Mouse (Mus musculus) spleen, postnatal 14 days (tissue): Measurements from ENCODE around the gene Krtap5-5.
"Not testable (repeated sequence)": the region's sequence is repeated elsewhere in the genome, so short reads cannot be mapped to it uniquely, and the experiment has no call there.

Experiments used
- DNase-seq, 2 experiments: peaks; one replicate each; pipeline ENCODE4 v3.0.0; 2021 to 2022; ENCODE audit warnings: low spot score in 2 of 2

Gene Krtap5-5

DNA sequence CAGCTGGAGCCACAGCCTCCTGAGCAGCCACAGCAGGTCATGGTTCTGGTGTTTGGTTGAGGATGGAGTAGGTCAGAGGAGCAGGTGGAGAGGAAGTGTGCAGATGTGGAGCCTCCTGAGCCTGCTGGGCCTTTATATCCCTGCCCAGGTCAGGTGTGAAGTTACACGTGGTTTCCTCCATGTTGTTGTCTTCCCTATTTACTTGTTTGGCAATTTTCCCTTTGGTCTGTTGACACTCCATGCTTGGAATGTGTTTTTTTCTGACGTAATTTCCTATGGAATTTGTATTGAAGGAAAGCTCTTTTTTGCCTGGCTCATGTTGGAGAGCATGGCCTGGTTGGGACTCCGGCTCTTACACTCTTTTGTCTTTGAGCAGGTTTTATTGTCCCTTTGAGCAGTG lies at the start of gene Krtap5-5:
Gene Krtap5-5, minus strand, starts transcription at position 101 of the 400 bp plus-strand sequence.
- DNase-seq, result not testable (repeated sequence)

DNA sequence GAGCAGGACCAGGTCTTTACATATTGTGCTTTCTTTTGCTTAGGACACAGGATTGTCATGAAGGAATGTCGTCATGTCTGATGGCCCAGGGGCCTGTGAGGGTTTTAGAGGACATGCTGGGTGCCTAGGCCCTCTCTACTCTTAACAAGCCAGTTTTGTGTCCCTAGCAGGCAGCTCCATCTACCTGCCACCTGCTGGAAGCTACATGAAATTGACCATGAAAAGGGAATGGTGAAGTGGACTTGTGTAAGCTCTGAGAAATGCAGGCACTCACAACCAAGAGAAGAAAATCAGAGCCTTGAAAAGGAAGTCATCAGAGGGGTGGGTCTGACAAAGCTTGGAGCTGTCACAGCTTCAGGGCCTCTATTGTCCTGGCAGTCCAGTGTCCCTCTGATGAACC lies 49.5 kb upstream of the Krtap5-5 start:
- not testable (repeated sequence) for DNase-seq

DNA sequence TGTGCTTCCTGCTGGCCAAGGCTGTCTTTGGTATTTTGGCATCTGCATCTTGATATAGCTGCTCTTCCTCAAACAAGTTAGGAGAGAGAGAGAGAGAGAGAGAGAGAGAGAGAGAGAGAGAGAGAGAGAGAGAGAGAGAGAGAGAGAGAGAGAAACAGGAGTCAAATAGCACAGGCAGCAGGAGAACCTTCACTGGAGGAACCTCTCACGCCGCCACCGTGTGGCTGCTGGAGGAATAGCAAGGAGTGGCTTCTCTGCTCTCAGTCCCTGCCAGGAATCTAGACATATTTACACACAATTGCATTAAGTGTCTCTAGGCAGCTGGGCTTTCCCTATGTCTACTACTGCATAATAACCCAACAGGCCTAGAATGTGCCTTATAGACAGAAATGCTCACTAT lies 48.4 kb upstream of the Krtap5-5 start:
- peak in 1 of 2 experiments; percentile 25 for DNase-seq

DNA sequence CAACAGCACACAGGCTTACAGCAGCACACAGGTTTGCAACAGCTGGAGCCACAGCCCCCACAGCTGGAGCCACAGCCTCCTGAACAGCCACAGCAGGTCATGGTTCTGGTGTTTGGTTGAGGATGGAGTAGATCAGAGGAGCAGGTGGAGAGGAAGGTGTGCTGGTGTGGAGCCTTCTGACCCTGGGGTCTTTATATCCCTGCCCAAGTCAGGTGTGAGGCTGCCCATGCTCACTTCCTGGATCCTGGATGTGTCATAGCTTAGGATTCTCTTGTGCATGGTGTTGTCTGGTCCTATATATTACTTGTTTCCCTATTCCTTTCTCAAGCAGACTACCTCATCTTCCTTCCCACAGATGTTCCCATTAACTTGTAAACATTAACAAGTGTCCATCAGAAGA lies 44.5 kb upstream of the Krtap5-5 start, which contains the start of gene Gm4559:
Gene Gm4559, minus strand, starts transcription at position 101 of the 400 bp plus-strand sequence.
- not testable (repeated sequence) for DNase-seq

DNA sequence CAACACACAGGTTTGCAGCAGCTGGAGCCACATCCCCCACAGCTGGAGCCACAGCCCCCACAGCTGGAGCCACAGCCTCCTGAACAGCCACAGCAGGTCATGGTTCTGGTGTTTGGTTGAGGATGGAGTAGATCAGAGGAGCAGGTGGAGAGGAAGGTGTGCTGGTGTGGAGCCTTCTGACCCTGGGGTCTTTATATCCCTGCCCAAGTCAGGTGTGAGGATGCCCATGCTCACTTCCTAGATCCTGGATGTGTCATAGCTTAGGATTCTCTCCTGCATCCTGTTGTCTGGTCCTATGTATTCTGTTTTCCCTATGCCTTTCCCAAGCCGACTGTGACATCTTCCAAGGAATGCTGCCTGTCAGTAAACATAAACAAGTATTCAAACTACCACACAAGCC lies 28.5 kb upstream of the Krtap5-5 start, which contains the start of gene Gm2431:
Gene Gm2431, minus strand, starts transcription at position 101 of the 400 bp plus-strand sequence.
- DNase-seq, result not testable (repeated sequence)

DNA sequence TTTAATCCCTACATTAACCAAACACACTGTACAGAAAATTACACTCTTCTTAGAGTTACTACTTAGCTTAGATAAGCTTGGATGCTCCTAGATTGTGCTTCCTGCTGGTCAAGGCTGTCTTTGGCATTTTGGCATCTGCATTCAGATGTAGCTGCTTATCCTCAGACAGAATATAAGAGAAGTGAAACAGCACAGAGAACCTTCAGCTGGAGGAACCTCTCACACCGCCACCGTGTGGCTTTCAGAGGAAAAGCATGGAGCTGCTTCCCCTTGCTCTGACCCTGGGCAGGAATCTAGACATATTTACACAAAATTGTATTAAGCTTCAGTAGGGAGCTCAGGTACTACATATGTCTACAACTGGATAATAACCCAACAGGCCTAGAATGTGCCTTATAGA lies 25.7 kb upstream of the Krtap5-5 start:
- DNase-seq, result no peak

DNA sequence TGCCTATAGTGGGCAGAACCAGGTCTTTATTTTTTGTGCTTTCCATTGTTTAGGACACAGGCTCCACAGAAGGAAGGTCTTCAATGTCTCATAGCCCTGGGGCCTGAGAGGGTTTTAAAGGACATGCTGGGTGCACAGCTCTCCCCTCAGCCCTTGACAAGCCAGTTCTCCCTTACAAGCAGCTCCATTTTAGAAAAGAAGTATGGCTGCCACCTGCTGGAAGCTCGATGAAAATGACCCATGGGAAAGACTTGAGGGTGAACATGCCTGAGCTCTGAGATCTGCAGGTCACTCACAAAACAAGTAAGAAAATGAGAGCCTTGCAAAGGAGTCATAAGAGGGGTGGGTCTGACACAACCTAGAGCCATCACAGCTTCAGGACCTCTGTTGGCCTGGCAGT lies 20.1 kb upstream of the Krtap5-5 start:
- no peak for DNase-seq

DNA sequence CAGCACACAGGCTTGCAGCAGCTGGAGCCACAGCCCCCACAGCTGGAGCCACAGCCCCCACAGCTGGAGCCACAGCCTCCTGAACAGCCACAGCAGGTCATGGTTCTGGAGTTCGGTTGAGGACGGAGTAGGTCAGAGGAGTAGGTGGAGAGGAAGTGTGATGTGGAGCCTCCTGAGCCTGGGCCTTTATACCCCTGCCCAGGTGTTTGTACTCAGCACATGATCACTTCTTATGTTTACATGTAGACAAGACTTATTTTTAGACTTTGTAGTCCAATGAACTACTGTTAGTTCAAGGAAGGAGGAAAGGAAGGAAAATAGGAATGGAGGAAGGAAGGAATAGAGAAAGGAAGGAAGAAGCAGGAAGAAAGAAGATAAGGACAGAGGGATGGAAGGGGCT lies 11.2 kb upstream of the Krtap5-5 start, which contains the start of gene Gm40460:
Gene Gm40460, minus strand, starts transcription at position 101 of the 400 bp plus-strand sequence.
- DNase-seq, result no peak

DNA sequence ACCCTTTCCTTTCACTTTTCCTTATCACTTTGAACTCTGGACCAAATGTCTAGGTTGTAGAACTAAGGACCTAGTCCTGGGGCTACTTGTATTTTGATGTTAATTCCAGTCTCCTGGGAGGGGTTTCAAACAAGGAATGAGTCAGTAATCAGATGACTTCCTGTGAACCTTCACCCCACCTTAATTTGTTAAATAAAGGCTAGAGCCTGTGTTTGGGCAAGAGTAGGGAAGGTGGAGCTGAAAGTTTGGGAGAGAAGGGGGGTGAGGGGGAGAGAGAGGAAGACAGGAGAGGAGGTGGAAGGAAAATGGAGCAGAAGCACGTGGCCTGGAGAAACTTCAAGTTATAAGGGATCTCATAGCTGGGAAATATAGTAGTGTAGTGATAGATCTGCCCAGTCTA lies 1.8 kb upstream of the Krtap5-5 start:
- DNase-seq, result no peak

DNA sequence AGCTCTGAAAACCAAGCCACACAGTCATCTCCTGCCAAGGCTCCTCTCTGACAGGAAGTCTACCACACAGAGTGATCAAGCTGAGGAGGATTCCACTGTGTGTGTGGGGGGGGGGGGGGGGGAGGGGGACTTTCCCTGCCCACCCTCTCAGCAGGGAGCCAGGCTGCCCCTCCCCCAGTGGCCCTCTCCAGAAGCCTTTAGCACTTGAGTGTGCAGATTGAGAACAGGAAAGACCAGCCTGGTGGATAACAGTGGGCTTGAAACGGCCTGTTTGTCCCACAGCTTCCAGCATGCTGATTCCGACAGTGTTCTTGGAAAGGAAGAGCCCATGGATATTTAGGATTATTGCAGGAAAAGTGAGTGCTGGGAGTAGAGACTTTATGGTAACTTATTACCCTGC lies 5.3 kb downstream of the Krtap5-5 start:
- no peak for DNase-seq

DNA sequence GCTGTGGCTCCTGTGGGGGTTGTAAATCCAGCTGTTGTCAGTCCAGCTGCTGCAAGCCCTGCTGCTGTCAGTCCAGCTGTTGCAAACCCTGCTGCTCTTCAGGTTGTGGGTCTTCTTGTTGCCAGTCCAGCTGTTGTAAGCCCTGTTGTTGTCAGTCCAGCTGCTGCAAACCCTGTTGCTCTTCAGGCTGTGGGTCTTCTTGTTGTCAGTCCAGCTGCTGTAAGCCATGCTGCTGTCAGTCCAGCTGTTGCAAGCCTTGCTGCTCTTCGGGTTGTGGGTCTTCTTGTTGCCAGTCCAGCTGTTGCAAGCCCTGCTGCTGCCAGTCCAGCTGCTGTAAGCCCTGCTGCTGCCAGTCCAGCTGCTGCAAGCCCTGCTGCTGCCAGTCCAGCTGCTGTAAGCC lies 17.6 kb downstream of the Krtap5-5 start:
- not testable (repeated sequence) for DNase-seq

DNA sequence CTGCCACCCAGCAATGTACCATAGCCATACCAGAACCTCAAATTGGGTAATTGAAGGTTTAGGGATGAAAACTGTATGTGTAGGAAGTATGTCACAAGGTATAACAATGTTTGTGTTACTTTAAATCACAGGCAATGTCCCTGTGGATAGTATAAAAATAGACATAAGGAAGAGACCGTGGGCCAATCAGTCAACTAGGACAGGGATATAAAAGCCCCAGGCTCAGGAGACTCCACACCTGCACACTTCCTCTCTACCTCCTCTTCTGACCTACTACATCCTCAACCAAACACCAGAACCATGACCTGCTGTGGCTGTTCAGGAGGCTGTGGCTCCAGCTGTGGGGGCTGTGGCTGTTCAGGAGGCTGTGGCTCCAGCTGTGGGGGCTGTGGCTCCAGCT lies 18.2 kb downstream of the Krtap5-5 start, which contains the start of gene Gm7579:
Gene Gm7579, plus strand, starts transcription at position 301 of the 400 bp plus-strand sequence.
- no peak for DNase-seq

DNA sequence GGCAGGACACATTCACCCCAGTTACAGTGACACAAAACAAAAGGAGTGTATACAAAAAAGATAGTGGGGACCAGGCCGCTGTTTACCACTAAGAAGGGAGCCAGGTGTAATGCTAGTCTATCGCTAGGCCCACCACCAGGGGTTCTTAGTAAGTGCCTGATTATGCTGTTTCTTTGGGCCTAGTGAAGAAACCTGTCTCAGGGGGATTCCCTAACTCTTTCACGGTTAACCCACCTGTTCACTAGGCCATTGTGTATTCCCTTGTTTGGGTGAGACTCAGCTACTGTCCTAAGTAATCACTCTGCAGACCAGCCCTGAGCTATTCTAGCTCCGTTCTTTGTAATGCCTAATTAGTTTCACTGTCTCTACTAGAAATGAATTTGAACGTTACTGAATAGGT lies 22.9 kb downstream of the Krtap5-5 start:
- not testable (repeated sequence) for DNase-seq

DNA sequence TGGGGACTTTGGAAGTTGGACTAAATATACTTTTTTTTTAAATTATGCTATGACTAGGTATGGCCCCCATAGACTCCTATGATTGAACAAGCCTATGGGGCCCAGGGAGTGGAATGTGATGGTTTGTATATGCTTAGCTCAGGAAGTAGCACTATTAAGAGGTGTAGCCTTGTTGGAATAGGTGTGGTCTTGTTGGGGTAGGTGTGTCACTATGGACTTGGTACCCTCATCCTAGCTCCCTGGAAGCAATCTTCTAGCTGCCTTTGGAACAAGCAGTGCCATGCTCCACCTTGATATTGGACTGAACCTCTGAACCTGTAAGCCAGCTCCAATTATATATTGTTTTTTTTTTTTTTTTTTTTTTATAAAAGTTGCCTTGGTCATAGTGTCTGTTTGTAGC lies 24.3 kb downstream of the Krtap5-5 start:
- no peak for DNase-seq

DNA sequence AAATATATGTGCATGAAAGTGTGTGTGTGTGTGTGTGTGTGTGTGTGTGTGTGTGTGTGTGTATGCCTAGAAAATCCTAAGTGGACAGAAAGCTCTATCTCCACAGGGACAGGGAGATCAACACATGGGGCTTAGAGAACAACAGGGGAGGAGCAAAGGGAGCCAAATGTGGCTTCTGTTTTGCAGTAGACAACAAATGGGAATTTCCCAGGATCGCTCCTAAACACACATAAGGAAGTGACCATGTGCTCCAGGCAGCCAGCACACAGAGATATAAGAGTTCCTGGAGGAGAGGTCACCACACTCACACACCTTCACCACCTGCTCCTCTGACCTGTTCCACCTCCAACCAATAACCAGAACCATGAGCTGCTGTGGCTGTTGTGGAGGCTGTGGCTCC lies 28.7 kb downstream of the Krtap5-5 start, which contains the start of gene Krtap5-3:
Gene Krtap5-3, plus strand, starts transcription at position 301 of the 400 bp plus-strand sequence.
- no peak for DNase-seq

DNA sequence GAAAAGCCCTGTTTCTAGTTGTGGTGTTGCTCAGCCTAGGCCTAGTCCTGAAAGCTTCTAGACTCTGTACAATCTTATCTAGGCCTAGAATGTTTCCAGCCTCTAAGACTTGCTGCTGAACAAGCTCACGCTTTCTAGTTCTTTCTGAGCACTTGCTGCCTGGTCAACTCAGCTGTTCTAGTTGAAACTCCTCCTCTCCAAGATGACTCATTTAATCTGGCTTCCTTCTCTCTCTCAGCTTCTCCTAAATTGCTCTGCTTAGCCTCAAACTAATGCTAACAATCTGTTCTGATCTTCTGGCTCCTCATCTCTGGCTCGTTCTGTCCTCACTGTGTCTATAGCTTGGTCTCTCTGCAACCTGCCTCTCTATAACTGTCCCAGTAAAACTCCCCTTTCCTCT lies 31.0 kb downstream of the Krtap5-5 start:
- no peak for DNase-seq

DNA sequence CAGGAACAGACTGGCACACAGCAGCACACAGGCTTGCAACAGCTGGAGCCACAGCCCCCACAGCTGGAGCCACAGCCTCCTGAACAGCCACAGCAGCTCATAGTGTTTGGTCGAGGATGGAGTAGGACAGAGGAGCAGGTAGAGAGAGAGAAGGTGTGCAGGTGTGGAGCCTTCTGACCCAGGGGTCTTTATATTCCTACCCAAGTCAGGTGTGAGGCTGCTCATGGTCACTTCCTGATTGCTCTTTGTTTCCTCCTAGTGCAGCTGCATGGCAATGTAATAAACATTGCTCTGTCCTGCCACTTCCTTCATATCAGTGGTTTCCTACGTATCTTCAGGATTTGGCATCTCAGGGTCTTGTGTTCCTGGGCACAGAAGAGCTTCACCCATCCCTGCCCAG lies 39.5 kb downstream of the Krtap5-5 start, which contains the start of gene Gm10153:
Gene Gm10153, minus strand, starts transcription at position 101 of the 400 bp plus-strand sequence.
- no peak for DNase-seq

DNA sequence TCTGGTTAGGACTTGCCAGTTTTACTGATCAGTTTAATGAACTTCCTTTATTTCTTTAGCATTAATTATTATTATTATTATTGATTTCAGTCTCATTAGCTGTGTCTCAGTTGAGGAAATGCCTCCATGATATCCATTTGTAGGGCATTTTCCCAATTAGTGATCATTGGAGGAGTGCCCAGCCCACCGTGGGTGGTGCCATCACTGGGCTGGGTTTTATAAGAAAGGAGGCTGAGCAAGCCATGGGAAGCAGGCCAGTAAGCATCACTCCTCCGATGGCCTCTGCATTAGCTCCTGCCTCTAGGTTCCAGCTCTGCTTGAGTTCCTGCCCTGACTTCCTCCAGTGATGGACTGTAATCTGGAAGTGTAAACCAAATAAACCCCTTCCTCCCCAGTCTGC lies 41.6 kb downstream of the Krtap5-5 start:
- DNase-seq, result no peak

DNA sequence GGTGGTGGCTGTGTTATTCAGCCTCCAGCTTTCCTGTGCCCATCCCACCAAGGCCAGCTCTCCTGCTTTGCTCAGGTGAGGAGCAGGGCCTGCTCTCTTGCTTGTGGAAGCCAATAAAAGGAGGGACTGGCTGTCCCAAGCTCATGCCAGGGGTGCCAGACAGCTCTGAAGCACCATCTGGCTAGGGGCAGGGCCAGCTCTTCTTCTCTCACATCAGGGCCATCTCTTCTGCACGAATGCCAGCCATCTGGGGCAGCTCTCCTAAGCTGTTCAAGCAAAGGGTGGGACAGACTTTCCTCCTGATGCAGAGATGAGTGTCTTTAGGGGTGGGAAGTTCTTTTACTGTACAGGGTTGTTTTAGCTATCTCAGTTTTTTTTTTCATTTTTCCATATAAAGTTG lies 48.8 kb downstream of the Krtap5-5 start:
- DNase-seq, result no peak
